Mouse (Mus musculus) brain, adult 2 months (tissue): Measurements from ENCODE around the gene Diaph3.

Experiments used
- DNase-seq: peaks from one replicate; pipeline ENCODE4 v3.0.0; 2011; ENCODE audit warnings: low read depth, low spot score

Diaph3 gene

DNA sequence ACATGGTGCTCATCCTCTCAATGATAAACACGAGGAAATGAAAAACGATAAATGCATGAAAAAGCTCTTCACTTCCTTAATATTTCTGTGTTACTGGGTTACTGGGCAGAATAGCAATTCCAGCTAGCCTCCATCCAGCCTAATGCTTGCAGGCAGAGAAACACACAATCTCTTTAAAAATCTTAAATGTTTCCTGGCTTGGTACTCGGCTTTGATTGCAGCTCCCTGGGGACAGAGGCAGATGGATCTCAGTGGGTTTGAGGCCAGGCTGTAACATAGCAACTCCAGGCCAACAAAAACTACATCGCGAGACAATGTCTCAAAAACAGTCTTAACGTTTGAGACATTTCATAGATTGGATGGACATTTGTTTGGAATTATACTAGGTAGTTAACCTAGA lies 57.1 kb downstream of the Diaph3 start:
- DNase-seq = no peak

DNA sequence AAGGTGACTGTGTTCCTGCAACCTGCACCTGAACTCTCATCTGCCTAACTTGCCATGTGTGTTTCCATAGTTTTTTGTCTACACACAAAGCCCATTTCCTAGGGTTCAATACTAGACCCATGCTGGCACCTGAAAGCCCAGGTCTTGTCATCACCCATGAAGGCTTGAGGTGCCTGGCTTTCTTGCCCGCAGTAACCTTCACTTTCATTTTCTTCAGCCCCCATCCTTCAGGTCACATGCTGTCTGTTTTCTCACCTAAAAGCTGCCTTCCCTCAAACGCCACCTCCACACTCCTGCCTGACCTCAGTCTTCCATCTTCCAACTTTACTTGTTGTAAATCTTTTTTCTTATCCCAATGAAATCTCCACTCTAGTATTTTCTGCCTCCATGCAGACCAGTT lies 61.3 kb downstream of the Diaph3 start:
- DNase-seq = no peak

DNA sequence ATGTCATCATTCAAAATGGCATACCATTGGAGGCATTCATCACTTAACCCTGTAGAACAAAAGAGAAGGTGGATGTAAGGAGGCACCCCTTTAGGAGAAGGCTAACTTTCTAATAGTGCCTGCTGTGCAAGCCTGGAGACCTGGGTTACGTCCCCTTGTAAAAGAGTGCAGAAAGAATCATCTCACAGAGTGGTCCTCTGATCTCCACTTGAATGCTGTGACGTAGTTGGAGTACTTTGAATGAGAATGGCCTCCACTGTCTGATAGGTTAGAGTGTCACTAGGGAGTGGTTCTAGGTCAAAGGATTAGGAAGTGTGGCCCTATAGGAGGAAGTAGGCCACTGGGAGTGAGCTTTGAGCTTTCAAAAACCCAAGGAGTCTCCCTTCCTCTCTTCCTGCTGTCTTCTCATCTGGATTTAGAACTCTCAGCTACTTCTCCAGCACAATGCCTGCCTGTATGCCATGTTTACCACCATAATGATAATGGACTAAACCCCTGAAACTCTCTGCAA lies 66.0 kb downstream of the Diaph3 start:
- no peak for DNase-seq

DNA sequence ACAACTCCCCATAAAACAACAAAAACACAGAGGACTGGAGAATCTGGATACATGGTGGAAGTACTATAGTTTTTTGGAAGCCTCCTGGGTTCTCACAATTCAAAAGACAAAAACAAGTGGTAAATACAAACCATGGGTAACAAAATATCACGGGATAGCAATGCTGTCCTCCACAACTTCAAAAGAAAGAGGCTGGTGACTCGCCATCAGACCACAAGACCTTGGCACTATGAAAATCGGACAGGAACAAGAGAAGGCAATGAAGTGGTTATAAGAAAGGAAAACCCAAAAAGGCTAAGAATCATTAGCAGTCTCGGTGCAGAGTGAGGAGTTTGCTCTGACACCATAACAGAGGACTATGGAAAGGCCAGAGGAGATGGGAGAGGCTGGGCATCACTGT lies 76.8 kb downstream of the Diaph3 start:
- DNase-seq = no peak

DNA sequence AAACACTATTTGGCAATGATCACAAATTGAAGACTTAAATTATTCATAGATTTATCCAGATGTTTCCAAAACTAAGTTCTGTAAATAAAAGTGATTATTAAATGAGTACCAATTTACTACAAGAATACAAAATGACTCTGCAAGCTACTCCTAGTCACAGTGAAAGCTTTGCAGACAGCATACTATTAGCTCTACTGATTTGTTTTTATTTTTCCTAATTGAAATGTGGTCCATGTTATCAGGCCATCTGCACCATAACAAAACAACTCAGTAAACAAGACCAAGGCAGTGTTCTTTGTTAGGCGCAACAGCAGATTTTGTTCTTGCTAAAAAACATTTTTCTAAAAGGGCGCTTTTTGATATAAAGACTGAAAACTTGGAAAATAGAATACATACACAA lies 84.9 kb downstream of the Diaph3 start:
- no peak for DNase-seq

DNA sequence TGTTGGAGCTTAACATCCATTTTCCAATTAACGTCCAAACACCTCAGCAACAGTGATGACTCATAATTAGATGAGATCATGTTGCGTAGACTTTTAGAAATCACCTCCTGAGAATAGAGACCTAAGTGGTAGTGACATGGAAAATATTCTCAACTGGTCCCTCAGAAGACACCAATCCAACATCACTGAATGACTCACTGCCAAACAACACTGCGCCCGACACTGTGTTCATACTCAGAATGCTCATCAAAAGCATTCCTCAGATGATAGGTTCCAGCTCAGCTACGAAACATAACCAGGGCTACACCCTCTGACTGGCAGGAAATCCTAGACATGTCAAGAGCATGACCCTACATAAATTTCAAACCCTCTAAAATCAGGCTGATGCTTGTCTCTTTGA lies 89.8 kb downstream of the Diaph3 start:
- no peak for DNase-seq

DNA sequence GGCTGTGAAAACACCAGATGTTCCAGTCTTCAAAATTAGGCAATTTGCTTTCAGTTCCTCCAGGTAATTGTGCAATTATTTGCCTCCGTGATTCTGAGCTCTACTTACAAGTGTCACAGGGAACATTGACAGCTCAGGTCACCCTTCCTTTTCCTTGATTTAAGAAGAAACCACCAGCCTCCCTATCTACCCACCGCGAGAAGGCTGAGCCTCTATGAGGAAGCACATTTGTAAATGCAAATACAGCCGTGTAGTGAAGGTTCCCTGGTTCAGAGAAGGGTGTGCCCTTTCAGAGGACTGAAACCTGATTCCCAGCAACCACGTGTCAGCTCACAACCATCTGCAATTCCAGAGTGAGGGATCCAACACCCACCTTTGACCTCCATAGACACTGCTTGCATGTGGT lies 96.6 kb downstream of the Diaph3 start:
- DNase-seq = no peak

DNA sequence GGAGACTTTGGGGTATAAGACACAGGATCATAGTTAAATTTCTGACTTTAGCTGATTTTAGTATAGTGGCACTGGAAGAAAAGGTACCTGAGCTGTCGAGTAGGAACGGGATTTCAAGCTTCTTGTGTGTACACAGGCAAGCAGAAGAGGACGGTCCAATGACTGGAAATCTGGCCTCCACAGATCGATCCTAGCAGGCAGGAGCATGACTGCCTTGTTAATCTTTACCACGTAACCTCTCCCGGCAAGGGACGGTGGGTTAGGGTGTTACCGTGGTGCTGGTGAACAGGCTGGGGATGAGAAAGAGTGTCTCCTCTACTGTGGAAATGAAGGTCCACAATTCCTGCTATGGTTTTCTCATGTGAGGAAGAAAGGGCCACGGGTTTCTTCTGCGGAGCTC lies 120.8 kb downstream of the Diaph3 start:
- no peak for DNase-seq

DNA sequence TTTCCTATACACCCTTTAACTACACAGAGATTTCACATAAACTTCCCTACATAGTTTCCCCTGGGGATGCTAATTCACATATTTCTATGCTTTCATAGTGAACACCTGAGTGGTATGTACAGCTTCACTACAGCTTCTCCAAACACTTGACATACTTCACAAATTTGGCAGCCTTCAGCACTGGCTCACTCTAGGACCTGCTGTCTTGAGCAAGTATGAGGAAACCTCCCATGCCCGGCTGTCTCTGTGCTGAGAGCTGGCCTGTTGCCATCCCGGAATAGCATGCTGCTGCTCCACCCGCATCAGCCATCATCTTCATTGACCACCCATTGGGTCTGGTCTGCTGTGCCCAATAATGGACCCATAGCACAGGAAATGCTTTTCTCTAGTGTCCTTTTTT lies 121.3 kb downstream of the Diaph3 start:
- DNase-seq = no peak

DNA sequence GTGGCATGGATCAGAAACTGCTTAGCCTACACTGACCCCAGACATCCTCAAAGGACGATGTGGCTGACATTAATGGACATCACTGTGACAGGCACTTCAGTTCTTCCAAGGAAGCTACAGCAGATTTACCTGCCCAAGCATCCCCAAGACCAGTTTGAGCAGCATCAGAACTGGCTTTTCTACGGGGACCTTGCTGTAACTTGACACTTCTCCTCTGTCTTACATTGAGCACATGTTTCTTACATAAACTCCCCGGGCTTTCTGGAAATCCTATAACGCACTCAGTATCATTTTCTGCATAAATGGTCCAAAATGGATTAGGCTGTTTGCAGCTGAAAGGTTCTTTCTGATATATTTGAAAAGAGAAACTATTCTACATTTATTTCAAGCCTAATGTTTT lies 143.7 kb downstream of the Diaph3 start:
- no peak for DNase-seq

DNA sequence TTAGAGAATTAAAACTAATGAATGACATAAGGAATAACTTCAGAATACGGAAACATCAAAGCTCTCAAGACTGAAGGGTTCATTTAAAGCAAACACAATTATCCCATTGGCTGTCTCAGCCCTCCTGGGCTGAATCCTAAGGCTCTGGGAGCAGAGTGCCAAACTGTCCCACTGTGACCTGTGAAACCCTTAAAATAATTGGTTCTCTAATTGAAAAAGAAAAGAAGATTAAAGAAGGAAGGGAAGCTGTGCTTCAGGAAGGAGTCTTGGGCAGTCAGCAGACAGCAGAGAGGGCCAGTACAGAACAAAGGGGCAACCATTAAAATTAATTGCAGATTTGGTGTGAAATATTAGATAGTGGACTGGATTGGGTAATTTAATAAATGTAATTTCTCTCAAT lies 189.9 kb downstream of the Diaph3 start:
- DNase-seq = no peak

DNA sequence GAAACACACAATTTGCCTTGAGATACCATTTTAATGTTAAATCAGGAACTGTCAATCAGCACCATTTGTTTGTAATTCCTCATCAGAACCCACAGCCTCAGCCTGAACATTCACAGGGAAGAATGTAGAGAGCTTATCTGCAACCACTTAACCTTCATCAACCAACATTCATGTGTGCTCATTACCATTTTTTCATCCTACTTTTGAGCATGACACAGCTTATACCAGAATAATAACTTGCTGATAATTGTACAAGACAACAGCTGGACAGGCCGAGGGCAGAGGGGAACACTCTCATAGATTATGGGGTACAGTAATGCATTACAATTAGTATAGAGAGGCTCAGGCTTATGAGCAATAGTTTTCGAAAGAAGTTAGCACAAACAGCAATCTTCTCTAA lies 203.1 kb downstream of the Diaph3 start:
- DNase-seq = no peak

DNA sequence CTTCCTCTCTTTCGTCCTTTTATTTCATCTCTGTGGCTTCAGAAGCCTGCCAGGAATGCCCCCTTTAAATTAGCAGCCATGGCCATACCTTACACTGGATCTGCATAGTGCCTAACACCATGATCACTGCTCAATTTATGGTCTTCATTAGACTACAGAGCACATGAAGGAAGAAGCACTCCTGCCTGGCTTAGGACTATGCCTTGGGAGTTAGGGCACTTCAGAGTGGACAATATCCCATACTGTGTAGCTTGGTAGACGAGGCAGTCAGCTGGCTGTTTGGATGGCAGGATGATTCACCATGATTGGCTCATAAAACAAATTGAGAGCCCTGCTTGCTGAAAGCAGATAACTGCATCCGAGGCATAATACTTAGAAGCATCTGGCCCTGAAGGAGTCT lies 204.6 kb downstream of the Diaph3 start:
- DNase-seq = peak; percentile 12

DNA sequence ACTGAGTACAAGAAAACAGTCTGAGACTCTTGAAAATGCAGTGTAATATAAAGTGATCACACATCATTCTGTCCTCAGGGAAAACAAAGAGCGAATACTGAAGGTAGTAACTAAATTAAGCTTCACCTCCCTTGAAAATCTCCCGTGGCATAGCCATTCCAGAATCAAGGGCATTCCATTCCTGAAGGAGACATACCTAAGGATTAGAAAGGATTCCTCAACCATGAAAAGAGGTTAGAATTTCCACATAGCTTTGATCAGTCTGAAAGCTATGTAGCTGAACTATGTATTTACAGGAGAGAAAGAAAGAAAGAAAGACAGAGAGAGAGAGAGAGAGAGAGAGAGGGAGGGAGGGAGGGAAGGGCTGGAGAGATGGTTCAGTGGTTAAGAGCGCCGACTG lies 210.3 kb downstream of the Diaph3 start:
- no peak for DNase-seq

DNA sequence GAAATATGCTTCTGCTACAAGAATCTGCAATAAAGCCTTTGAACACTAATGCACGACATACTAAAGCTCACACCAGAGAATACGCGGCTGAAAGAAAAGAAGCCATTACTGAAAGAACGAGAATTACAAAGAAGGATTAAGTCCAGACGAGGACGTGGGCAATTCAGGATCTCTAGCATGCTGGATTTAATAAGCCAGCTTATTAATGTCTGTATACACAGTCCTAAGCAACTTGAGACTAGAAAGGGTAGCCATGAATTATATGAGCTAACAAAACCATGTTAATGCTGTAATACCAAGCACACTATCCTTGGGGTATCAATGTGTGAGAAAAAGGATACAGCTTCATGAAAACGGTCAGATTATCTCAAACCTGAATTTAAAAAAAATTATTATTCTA lies 214.2 kb downstream of the Diaph3 start:
- no peak for DNase-seq

DNA sequence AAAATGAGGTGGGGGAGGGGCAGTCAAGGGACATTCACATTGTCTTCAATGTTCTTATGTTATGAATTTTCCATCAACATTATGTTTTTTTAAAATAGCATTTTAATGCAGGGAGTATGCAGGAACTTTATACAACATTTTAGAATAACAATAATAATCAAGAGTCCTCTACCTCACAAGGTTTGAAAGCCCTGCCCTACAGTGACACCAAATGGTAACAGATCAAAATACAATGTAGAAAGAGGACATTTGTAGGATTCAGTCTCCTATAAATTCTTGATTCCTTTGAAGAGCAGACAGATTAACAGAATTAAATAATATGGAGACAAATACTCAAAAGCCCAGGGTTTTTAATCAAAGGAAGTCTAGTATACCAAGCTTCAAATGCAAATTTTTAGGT lies 242.1 kb downstream of the Diaph3 start:
- peak; percentile 23 for DNase-seq

DNA sequence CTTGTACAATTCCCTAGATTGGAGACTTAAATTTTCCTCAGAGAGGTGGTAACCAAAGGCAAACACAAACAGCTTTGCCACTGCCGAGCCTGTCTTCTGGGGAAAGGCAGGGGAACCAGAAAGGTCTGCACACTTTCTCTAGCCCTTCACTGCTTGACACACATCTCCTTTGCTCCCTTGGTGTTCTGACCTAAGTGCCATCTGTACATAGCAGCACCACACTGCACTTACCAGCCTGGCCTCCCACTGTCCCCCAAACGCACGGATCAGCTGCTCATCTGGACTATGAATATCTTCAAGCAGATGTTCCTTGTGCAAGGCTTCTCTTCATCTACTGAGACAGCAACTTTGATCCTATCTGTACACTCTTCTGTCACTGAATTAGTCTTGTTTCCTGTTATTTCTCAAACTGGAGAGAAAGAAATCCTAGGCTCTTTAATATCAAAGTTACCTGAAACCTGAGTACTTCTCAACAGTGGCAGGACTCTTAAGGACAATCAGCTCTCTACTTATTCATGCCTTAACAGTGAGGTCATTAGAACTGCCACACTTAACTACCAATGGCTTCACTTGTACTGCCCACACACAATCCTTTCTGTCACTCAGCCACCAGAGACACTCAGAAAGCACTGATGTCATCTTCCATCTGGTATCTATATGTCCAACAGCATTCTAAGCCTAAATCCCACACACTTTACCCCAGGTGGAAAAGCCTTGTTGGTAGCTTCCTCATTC lies 251.8 kb downstream of the Diaph3 start:
- no peak for DNase-seq

DNA sequence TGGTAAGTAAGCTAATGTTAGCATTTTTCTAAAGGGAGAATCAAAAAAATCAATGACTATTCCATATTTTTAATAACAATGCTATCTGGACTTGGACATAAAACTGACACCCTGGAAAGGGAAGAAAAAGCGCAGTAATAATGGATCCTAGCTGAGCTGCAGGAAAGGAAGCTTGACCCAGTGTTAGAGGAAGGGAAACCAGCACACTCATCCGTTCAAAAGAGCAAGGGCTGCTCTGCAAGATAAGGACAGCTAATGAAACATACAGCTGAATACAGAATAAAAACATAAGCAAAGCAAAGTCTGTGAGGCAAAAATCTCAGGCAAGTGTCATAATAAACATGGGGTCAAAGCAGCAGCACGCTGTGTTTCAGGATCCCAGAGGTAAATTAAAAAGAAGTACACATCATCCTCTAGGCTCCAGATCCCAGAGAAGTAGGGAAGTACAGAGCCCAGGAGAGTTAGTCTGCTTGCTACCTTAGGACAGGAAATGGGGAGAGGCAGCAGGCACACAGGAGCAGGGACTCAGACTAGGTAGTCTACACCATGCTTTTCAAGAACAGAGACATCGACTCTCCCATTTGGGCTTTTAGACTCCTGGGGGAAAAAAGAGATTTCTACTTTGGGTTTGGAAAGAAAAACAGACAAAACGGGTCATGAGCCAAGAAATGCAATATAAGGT lies 255.5 kb downstream of the Diaph3 start:
- no peak for DNase-seq

DNA sequence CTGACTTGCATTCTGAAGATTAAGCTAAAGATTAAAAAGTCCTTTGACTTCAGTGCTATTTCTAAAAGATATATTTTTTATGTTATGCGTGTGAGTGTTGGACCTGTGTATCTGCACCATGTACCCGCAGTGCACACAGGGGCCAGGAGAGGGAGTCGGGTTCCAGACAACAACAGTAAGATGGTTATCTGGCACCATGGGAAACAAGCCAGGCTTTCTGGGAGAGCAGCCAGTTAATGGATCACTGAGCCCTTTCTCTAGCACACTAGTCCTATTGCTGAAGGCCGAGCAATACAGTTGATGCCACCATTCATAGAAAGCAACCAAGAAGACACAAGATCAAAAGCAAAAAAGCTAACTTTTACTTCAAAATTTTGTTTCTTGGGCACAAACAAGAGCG lies 271.5 kb downstream of the Diaph3 start:
- DNase-seq = peak; percentile 78

DNA sequence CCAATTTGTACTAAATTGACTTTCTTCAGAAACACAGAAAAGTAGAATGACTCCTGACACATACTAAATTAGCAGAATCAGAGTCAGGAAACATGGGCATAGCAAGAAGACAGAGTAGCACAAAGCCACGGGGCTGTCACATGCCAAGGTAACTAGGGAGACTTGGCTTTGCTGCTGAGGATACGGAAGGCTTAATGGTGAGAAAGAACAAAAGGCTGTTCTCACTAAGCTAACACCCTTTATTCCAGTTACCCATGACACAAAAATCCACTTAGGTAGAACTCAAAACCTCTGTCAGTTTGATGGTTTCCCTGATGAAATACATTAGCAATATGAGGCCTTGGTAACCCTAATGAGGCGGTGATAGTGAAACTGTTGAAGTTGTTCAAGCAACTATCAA lies 273.9 kb downstream of the Diaph3 start:
- DNase-seq = peak; percentile 24

DNA sequence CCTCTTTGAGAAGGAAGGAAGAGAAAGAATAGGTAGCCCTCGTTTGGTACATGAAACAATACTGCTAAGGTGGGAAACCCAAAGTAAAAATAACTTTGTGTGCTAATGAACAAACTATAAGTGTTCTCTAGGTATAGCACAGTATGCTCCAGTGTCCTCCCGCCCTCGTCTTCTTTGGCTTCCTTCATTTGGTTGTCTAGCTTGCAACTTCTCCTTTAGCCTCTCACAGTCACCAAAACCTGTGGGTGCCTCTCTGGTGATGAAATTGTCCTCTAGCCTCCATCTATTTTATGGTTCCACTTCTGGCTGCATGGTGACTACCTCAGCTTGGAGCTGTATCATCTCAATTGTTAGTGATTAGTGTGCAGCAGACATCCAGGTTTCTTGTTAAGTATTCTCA lies 277.0 kb downstream of the Diaph3 start:
- no peak for DNase-seq

DNA sequence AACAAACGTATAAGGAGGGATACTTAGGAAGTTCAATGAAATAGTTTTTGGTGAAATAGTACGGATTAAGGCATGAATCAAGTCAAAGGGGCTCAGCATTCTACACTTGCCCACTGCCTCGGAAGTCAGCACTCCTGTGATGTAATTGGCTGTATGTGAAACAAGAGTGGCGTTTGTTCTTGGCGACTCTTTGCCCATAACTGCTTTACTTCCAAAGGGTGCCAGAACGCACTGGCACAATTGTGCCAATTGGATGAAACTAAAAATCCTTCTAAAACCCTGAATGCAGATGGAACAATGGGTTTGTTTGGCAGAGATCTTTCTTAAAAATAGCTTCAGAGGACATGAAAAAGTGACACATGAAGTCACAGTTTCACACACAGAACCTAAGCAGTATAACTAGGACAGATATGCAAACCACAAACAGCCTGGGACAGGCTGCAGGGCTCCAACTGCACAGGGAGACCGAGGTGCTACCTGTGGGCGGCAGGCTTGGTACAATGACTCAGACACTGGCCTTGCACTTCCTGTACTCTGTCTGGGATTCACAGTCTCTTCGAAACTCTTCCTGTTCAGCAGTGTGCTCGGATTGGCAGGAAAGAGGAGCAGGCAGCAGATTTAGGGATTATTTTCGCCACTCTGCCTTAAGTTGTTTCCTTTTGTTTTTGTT lies 279.6 kb downstream of the Diaph3 start:
- DNase-seq = peak; percentile 52
